Mouse (Mus musculus): ENCODE results near the gene Smg5. TPM values are rescaled to one million over a fixed set of nuclear protein-coding genes. Genes with fewer than 3 reads are reported as not detected.

Gene Smg5
- total and polyA plus RNA-seq, 2 experiments from 2014 or later = 25.1 to 54.3 TPM

GRCm38 (mm10) chr3:88403522-88404230, 67.6 kb downstream of the Smg5 start:
- peaks cover 10% of the 10 kb centered on the region; the same call in 1 of the 2 replicates for H3K36me3 ChIP-seq (replicated peaks; ENCODE audit: control insufficient read depth, insufficient read depth, low read length)
- H3K4me2 ChIP-seq (ENCODE audit: low read depth, low read length) = no peak overlapping the region
- TF ChIP-seq EP300 (IDR thresholded peaks at IDR 0.05; ENCODE audit: low read depth) (no peak), CTCF (IDR thresholded peaks at IDR 0.05; ENCODE audit: low read depth) (no peak)
- no peaks in the 10 kb centered on the region for H3K4me1 ChIP-seq (ENCODE audit: control insufficient read depth, insufficient read depth)
- DNase-seq (ENCODE audit: low spot score) (no peak), ATAC-seq (ENCODE audit: insufficient read depth, low read depth) (no peak)
- no peak overlapping the region for H3K4me3 ChIP-seq (ENCODE audit: low read depth, low read length)
- no peaks in the 10 kb centered on the region for H3K9me3 ChIP-seq (replicated peaks; ENCODE audit: control insufficient read depth, low read length)
- no peak overlapping the region for H3K9ac ChIP-seq (replicated peaks; ENCODE audit: low read depth, low read length)
- H3K27me3 ChIP-seq (ENCODE audit: control insufficient read depth, insufficient read depth, low read length) = no peaks in the 10 kb centered on the region
- H3K27ac ChIP-seq (ENCODE audit: low read depth) = no peak overlapping the region
- 93% methylated on average over 10 of the region's 10 CpGs for WGBS

GRCm38 (mm10) chr3:88407090-88407489, 71.0 kb downstream of the Smg5 start:
- TF ChIP-seq EP300 (IDR thresholded peaks at IDR 0.05; ENCODE audit: low read depth) (no peak), CTCF (IDR thresholded peaks at IDR 0.05; ENCODE audit: low read depth) (peak; percentile 94)
- Histone ChIP-seq H3K9ac (replicated peaks; ENCODE audit: low read depth, low read length) (no peak overlapping the region), H3K9me3 (replicated peaks; ENCODE audit: control insufficient read depth, low read length) (no peaks in the 10 kb centered on the region), H3K4me2 (ENCODE audit: low read depth, low read length) (no peak overlapping the region), H3K27me3 (ENCODE audit: control insufficient read depth, insufficient read depth, low read length) (no peaks in the 10 kb centered on the region), H3K36me3 (replicated peaks; ENCODE audit: control insufficient read depth, insufficient read depth, low read length) (peaks cover 6% of the 10 kb centered on the region), H3K4me3 (ENCODE audit: low read depth, low read length) (no peak overlapping the region), H3K4me1 (ENCODE audit: control insufficient read depth, insufficient read depth) (peaks cover 12% of the 10 kb centered on the region; the same call in 1 of the 2 replicates), H3K27ac (ENCODE audit: low read depth) (no peak overlapping the region)
- DNase-seq (ENCODE audit: low spot score) = peak; percentile 87
- WGBS = 0% methylated on average over 2 of the region's 2 CpGs
- no peak for ATAC-seq (ENCODE audit: insufficient read depth, low read depth)

- no peak overlapping the region for H3K9ac ChIP-seq (replicated peaks; ENCODE audit: low read depth, low read length)
- no peak overlapping the region for H3K4me3 ChIP-seq (ENCODE audit: low read depth, low read length)
- no peaks in the 10 kb centered on the region for H3K27me3 ChIP-seq (ENCODE audit: control insufficient read depth, insufficient read depth, low read length)
- TF ChIP-seq CTCF (IDR thresholded peaks at IDR 0.05; ENCODE audit: low read depth) (no peak), EP300 (IDR thresholded peaks at IDR 0.05; ENCODE audit: low read depth) (no peak)
- H3K36me3 ChIP-seq (replicated peaks; ENCODE audit: control insufficient read depth, insufficient read depth, low read length) = peaks cover 10% of the 10 kb centered on the region
- H3K9me3 ChIP-seq (replicated peaks; ENCODE audit: control insufficient read depth, low read length) = no peaks in the 10 kb centered on the region
- peaks cover 12% of the 10 kb centered on the region; the same call in 1 of the 2 replicates for H3K4me1 ChIP-seq (ENCODE audit: control insufficient read depth, insufficient read depth)
- WGBS = 61% methylated on average over 7 of the region's 7 CpGs
- H3K27ac ChIP-seq (ENCODE audit: low read depth) = no peak overlapping the region
- DNase-seq (ENCODE audit: low spot score) (no peak), ATAC-seq (ENCODE audit: insufficient read depth, low read depth) (no peak)
- no peak overlapping the region for H3K4me2 ChIP-seq (ENCODE audit: low read depth, low read length)
These were observed 71.5 kb downstream of the Smg5 start for GRCm38 (mm10) chr3:88407529-88407928.

GRCm38 (mm10) chr3:88408953-88409352, 72.9 kb downstream of the Smg5 start:
- peak overlapping the region; percentile 64 for H3K4me3 ChIP-seq (ENCODE audit: low read depth, low read length)
- peak overlapping the region; percentile 100 for H3K27ac ChIP-seq (ENCODE audit: low read depth)
- no peaks in the 10 kb centered on the region for H3K9me3 ChIP-seq (replicated peaks; ENCODE audit: control insufficient read depth, low read length)
- H3K36me3 ChIP-seq (replicated peaks; ENCODE audit: control insufficient read depth, insufficient read depth, low read length) = peaks cover 10% of the 10 kb centered on the region
- peaks cover 12% of the 10 kb centered on the region; the same call in 1 of the 2 replicates for H3K4me1 ChIP-seq (ENCODE audit: control insufficient read depth, insufficient read depth)
- no peak for ATAC-seq (ENCODE audit: insufficient read depth, low read depth)
- no peak for TF ChIP-seq CTCF (IDR thresholded peaks at IDR 0.05; ENCODE audit: low read depth)
- peak overlapping the region; percentile 62 for H3K4me2 ChIP-seq (ENCODE audit: low read depth, low read length)
- no peaks in the 10 kb centered on the region for H3K27me3 ChIP-seq (ENCODE audit: control insufficient read depth, insufficient read depth, low read length)
- WGBS = 37% methylated on average over 5 of the region's 5 CpGs
- DNase-seq (ENCODE audit: low spot score) = no peak
- H3K9ac ChIP-seq (replicated peaks; ENCODE audit: low read depth, low read length) = peak overlapping the region; percentile 85; the same call in 1 of the 2 replicates

- peaks cover 13% of the 10 kb centered on the region for H3K36me3 ChIP-seq (replicated peaks; ENCODE audit: control insufficient read depth, insufficient read depth, low read length)
- ATAC-seq (ENCODE audit: insufficient read depth, low read depth) (peak; percentile 92), DNase-seq (ENCODE audit: low spot score) (peak; percentile 92)
- peak within 1 kb of the TSS; percentile 85 for H3K9ac ChIP-seq (replicated peaks; ENCODE audit: low read depth, low read length)
- no peak for TF ChIP-seq CTCF (IDR thresholded peaks at IDR 0.05; ENCODE audit: low read depth)
- TF ChIP-seq EP300 (IDR thresholded peaks at IDR 0.05; ENCODE audit: low read depth) = no peak; the same call in none of the 2 replicates
- H3K27ac ChIP-seq (ENCODE audit: low read depth) = peak within 1 kb of the TSS; percentile 100
- peak within 1 kb of the TSS; percentile 62 for H3K4me2 ChIP-seq (ENCODE audit: low read depth, low read length)
- under 1% methylated on average over 54 of the region's 54 CpGs for whole genome bisulfite sequencing
- no peaks in the 10 kb centered on the region for H3K27me3 ChIP-seq (ENCODE audit: control insufficient read depth, insufficient read depth, low read length)
- H3K4me1 ChIP-seq (ENCODE audit: control insufficient read depth, insufficient read depth) = peaks cover 12% of the 10 kb centered on the region; the same call in 1 of the 2 replicates
- no peaks in the 10 kb centered on the region for H3K9me3 ChIP-seq (replicated peaks; ENCODE audit: control insufficient read depth, low read length)
- H3K4me3 ChIP-seq (ENCODE audit: low read depth, low read length) = peak within 1 kb of the TSS; percentile 64
These were observed 73.9 kb downstream of the Smg5 start, which contains the start of gene Pmf1 for GRCm38 (mm10) chr3:88409741-88410644. TSS of gene Pmf1 (minus strand) at chr3:88410331.
